Mouse (Mus musculus) neural tube, embryonic 12.5 days (tissue): ENCODE results near the gene Agbl1. TPM values are rescaled to one million over a fixed set of nuclear protein-coding genes. Genes with fewer than 3 reads are reported as not detected.
"Not testable (repeated sequence)": the region's sequence is repeated elsewhere in the genome, so short reads cannot be mapped to it uniquely, and the experiment has no call there.

Experiments used
- ATAC-seq: fragments of 200-750 bp; cut with Nextera tagmentation; 2 replicates; pipeline ENCODE4 v1.8.0; 2017; ENCODE audit warnings: low read depth, mild to moderate bottlenecking, moderate TSS enrichment, moderate library complexity; ENCODE audit not compliant: low FRiP score
- H3K27ac ChIP-seq: fragments of 300-500 bp; sonication (generic); 2 replicates; pipeline ENCODE4 v1.5.1; 2016
- H3K27me3 ChIP-seq: fragments of 300-500 bp; sonication (generic); replicated peaks from 2 replicates; pipeline ENCODE4 v1.6.1; 2016; ENCODE audit warnings: mild to moderate bottlenecking
- H3K36me3 ChIP-seq: fragments of 300-500 bp; sonication (generic); 2 replicates; pipeline ENCODE4 v1.6.1; 2016; ENCODE audit warnings: mild to moderate bottlenecking
- H3K4me1 ChIP-seq: fragments of 300-500 bp; sonication (generic); 2 replicates; pipeline ENCODE4 v1.6.1; 2016
- H3K4me2 ChIP-seq: fragments of 300-500 bp; sonication (generic); replicated peaks from 2 replicates; pipeline ENCODE4 v1.6.1; 2016; ENCODE audit warnings: mild to moderate bottlenecking
- H3K4me3 ChIP-seq: fragments of 300-500 bp; sonication (generic); 2 replicates; pipeline ENCODE4 v1.5.1; 2016
- H3K9ac ChIP-seq: fragments of 300-500 bp; sonication (generic); 2 replicates; pipeline ENCODE4 v1.6.1; 2016; ENCODE audit warnings: mild to moderate bottlenecking
- H3K9me3 ChIP-seq: fragments of 300-500 bp; sonication (generic); 2 replicates; pipeline ENCODE4 v1.6.1; 2016; ENCODE audit warnings: mild to moderate bottlenecking
- WGBS: fragments of 180-500 bp; shearing (Covaris S2); methylation state at CpG from one replicate; pipeline ENCODE4 v1.1.7; 2016; 5-methylcytosine and 5-hydroxymethylcytosine counted together
- polyA plus RNA-seq: library from polyadenylated mRNA; unstranded; fragments of >200 nt; fragmentation: Nextera tagmentation; extraction: Ambion mirVana; gene quantifications from 2 replicates; pipeline ENCODE4 v1.2.1, GENCODE M21; 2016

The Agbl1 gene
- polyA plus RNA-seq, 1 experiment from 2014 or later, result 0.16 TPM

- H3K36me3 ChIP-seq, result no peaks in the 10 kb centered on the region
- no peaks in the 10 kb centered on the region for H3K4me1 ChIP-seq
- no peak overlapping the region for H3K4me2 ChIP-seq
- no peaks in the 10 kb centered on the region for H3K27me3 ChIP-seq
- ATAC-seq, result no peak
- H3K4me3 ChIP-seq, result no peak overlapping the region
- no peaks in the 10 kb centered on the region for H3K9me3 ChIP-seq
- 88% methylated on average over 5 of the region's 5 CpGs for WGBS
- H3K9ac ChIP-seq, result no peak overlapping the region
- no peak overlapping the region for H3K27ac ChIP-seq
Observed at GRCm38 (mm10) chr7:76661072-76661471, 431.4 kb downstream of the Agbl1 start.

GRCm38 (mm10) chr7:76674856-76675255, 445.2 kb downstream of the Agbl1 start:
- H3K27ac ChIP-seq, result no peak overlapping the region
- no peak overlapping the region for H3K4me3 ChIP-seq
- H3K9ac ChIP-seq, result no peak overlapping the region
- H3K27me3 ChIP-seq, result no peaks in the 10 kb centered on the region
- no peaks in the 10 kb centered on the region for H3K36me3 ChIP-seq
- no peaks in the 10 kb centered on the region for H3K9me3 ChIP-seq
- H3K4me1 ChIP-seq, result no peaks in the 10 kb centered on the region
- H3K4me2 ChIP-seq, result no peak overlapping the region
- ATAC-seq, result no peak
- 61% methylated on average over 3 of the region's 3 CpGs for WGBS

GRCm38 (mm10) chr7:76701224-76701623, 471.5 kb downstream of the Agbl1 start:
- no peak for ATAC-seq
- H3K36me3 ChIP-seq, result no peaks in the 10 kb centered on the region
- no peak overlapping the region for H3K4me2 ChIP-seq
- 74% methylated on average over 1 of the region's 1 CpGs for WGBS
- no peaks in the 10 kb centered on the region for H3K27me3 ChIP-seq
- H3K27ac ChIP-seq, result no peak overlapping the region
- no peak overlapping the region for H3K4me3 ChIP-seq
- no peaks in the 10 kb centered on the region for H3K4me1 ChIP-seq
- H3K9ac ChIP-seq, result no peak overlapping the region
- no peaks in the 10 kb centered on the region for H3K9me3 ChIP-seq

- H3K9me3 ChIP-seq, H3K27ac ChIP-seq, H3K4me2 ChIP-seq, H3K4me3 ChIP-seq, ATAC-seq, H3K36me3 ChIP-seq, H3K4me1 ChIP-seq, H3K27me3 ChIP-seq, H3K9ac ChIP-seq: not testable (repeated sequence)
- 93% methylated on average over 7 of the region's 7 CpGs for WGBS
Observed at GRCm38 (mm10) chr7:76732220-76732619, 502.5 kb downstream of the Agbl1 start.

GRCm38 (mm10) chr7:76777237-76777855, 547.7 kb downstream of the Agbl1 start:
- Histone ChIP-seq H3K4me2 (no peak overlapping the region), H3K36me3 (no peaks in the 10 kb centered on the region), H3K9ac (no peak overlapping the region), H3K27ac (no peak overlapping the region), H3K4me3 (no peak overlapping the region), H3K9me3 (no peaks in the 10 kb centered on the region), H3K4me1 (no peaks in the 10 kb centered on the region), H3K27me3 (no peaks in the 10 kb centered on the region)
- no peak for ATAC-seq
- WGBS, result 36% methylated on average over 5 of the region's 5 CpGs

GRCm38 (mm10) chr7:76780446-76780845, 550.8 kb downstream of the Agbl1 start:
- no peak overlapping the region for H3K4me3 ChIP-seq
- WGBS, result 83% methylated on average over 4 of the region's 4 CpGs
- H3K4me2 ChIP-seq, result no peak overlapping the region
- H3K36me3 ChIP-seq, result no peaks in the 10 kb centered on the region
- no peak overlapping the region for H3K27ac ChIP-seq
- no peak overlapping the region for H3K9ac ChIP-seq
- no peaks in the 10 kb centered on the region for H3K27me3 ChIP-seq
- no peaks in the 10 kb centered on the region for H3K4me1 ChIP-seq
- no peaks in the 10 kb centered on the region for H3K9me3 ChIP-seq
- no peak for ATAC-seq

GRCm38 (mm10) chr7:76788561-76789306, 559.0 kb downstream of the Agbl1 start:
- Histone ChIP-seq H3K9ac (no peak overlapping the region), H3K27me3 (no peaks in the 10 kb centered on the region), H3K27ac (no peak overlapping the region), H3K9me3 (no peaks in the 10 kb centered on the region), H3K36me3 (no peaks in the 10 kb centered on the region), H3K4me1 (0 out of 2 replicates have a peak, but pooled peaks cover 4% of the 10 kb centered on the region), H3K4me3 (no peak overlapping the region), H3K4me2 (no peak overlapping the region)
- no peak for ATAC-seq
- 7% methylated on average over 1 of the region's 1 CpGs for WGBS

GRCm38 (mm10) chr7:76790041-76790440, 560.4 kb downstream of the Agbl1 start:
- no peaks in the 10 kb centered on the region for H3K36me3 ChIP-seq
- no peaks in the 10 kb centered on the region for H3K27me3 ChIP-seq
- no peak overlapping the region for H3K27ac ChIP-seq
- WGBS, result 58% methylated on average over 2 of the region's 2 CpGs
- no peak overlapping the region for H3K4me3 ChIP-seq
- H3K9ac ChIP-seq, result no peak overlapping the region
- no peaks in the 10 kb centered on the region for H3K9me3 ChIP-seq
- no peak for ATAC-seq
- 0 out of 2 replicates have a peak, but pooled peaks cover 4% of the 10 kb centered on the region for H3K4me1 ChIP-seq
- H3K4me2 ChIP-seq, result no peak overlapping the region

- H3K36me3 ChIP-seq, result no peaks in the 10 kb centered on the region
- ATAC-seq, result no peak
- no peaks in the 10 kb centered on the region for H3K27me3 ChIP-seq
- H3K4me3 ChIP-seq, result no peak overlapping the region
- no peak overlapping the region for H3K4me2 ChIP-seq
- H3K27ac ChIP-seq, result no peak overlapping the region
- H3K9ac ChIP-seq, result no peak overlapping the region
- WGBS, result 94% methylated on average over 4 of the region's 4 CpGs
- no peaks in the 10 kb centered on the region for H3K9me3 ChIP-seq
- H3K4me1 ChIP-seq, result 0 out of 2 replicates have a peak, but pooled peaks cover 4% of the 10 kb centered on the region
Observed at GRCm38 (mm10) chr7:76791247-76791646, 561.6 kb downstream of the Agbl1 start.

- Histone ChIP-seq H3K4me1 (no peaks in the 10 kb centered on the region), H3K4me2 (no peak overlapping the region), H3K9me3 (no peaks in the 10 kb centered on the region), H3K9ac (no peak overlapping the region), H3K36me3 (no peaks in the 10 kb centered on the region), H3K4me3 (no peak overlapping the region), H3K27ac (no peak overlapping the region), H3K27me3 (no peaks in the 10 kb centered on the region)
- 54% methylated on average over 3 of the region's 3 CpGs for WGBS
- no peak for ATAC-seq
Observed at GRCm38 (mm10) chr7:76810003-76810402, 580.3 kb downstream of the Agbl1 start.

- Histone ChIP-seq H3K4me2 (no peak overlapping the region), H3K9ac (no peak overlapping the region), H3K4me3 (no peak overlapping the region), H3K27ac (no peak overlapping the region), H3K36me3 (no peaks in the 10 kb centered on the region), H3K9me3 (no peaks in the 10 kb centered on the region), H3K4me1 (no peaks in the 10 kb centered on the region), H3K27me3 (no peaks in the 10 kb centered on the region)
- WGBS, result 83% methylated on average over 2 of the region's 2 CpGs
- ATAC-seq, result no peak
Observed at GRCm38 (mm10) chr7:76820571-76820970, 590.9 kb downstream of the Agbl1 start.

GRCm38 (mm10) chr7:76842146-76842545, 612.5 kb downstream of the Agbl1 start:
- Histone ChIP-seq H3K4me1 (no peaks in the 10 kb centered on the region), H3K4me2 (no peak overlapping the region), H3K36me3 (no peaks in the 10 kb centered on the region), H3K9ac (no peak overlapping the region), H3K9me3 (no peaks in the 10 kb centered on the region), H3K4me3 (no peak overlapping the region), H3K27ac (no peak overlapping the region), H3K27me3 (no peaks in the 10 kb centered on the region)
- WGBS, result 89% methylated on average over 3 of the region's 3 CpGs
- ATAC-seq, result no peak
